Mouse (Mus musculus) heart, postnatal 0 days (tissue): ENCODE results near the gene Cdc73. TPM values are rescaled to one million over a fixed set of nuclear protein-coding genes. Genes with fewer than 3 reads are reported as not detected.
"Not testable (repeated sequence)": the region's sequence is repeated elsewhere in the genome, so short reads cannot be mapped to it uniquely, and the experiment has no call there.

Experiments
- ATAC-seq: fragments of 200-750 bp; cut with Nextera tagmentation; 2 replicates; pipeline ENCODE4 v1.8.0; 2017; ENCODE audit warnings: low read depth, moderate number of reproducible peaks, moderate library complexity; ENCODE audit not compliant: insufficient read depth
- DNase-seq: peaks from one replicate; pipeline ENCODE4 v3.0.0-alpha.2; 2016; ENCODE audit warnings: low spot score
- H3K27ac ChIP-seq: fragments of 300-500 bp; sonication (generic); 2 replicates; pipeline ENCODE4 v1.5.1; 2014; ENCODE audit warnings: low read depth, mild to moderate bottlenecking
- H3K27me3 ChIP-seq: fragments of 300-500 bp; sonication (generic); 2 replicates; pipeline ENCODE4 v1.6.1; 2014; ENCODE audit warnings: low read length, mixed read lengths; ENCODE audit not compliant: control insufficient read depth, insufficient read depth
- H3K36me3 ChIP-seq: fragments of 300-500 bp; sonication (generic); replicated peaks from 2 replicates; pipeline ENCODE4 v1.6.1; 2014; ENCODE audit warnings: low read length, mixed read lengths; ENCODE audit not compliant: control insufficient read depth, insufficient read depth
- H3K4me1 ChIP-seq: fragments of 300-500 bp; sonication (generic); 2 replicates; pipeline ENCODE4 v1.6.1; 2014; ENCODE audit warnings: antibody characterized with exemption; ENCODE audit not compliant: control insufficient read depth, insufficient read depth
- H3K4me2 ChIP-seq: fragments of 300-500 bp; sonication (generic); 2 replicates; pipeline ENCODE4 v1.6.1; 2014; ENCODE audit warnings: low read depth, mild to moderate bottlenecking, low read length, moderate library complexity
- H3K4me3 ChIP-seq: fragments of 300-500 bp; sonication (generic); 2 replicates; pipeline ENCODE4 v1.5.1; 2014; ENCODE audit warnings: low read depth, low read length
- H3K9ac ChIP-seq: fragments of 300-500 bp; sonication (generic); replicated peaks from 2 replicates; pipeline ENCODE4 v1.6.1; 2014; ENCODE audit warnings: low read depth, low read length, mixed read lengths
- H3K9me3 ChIP-seq: fragments of 300-500 bp; sonication (generic); replicated peaks from 2 replicates; pipeline ENCODE4 v1.6.1; 2016; ENCODE audit warnings: low read length; ENCODE audit not compliant: control insufficient read depth
- CTCF ChIP-seq: IDR thresholded peaks from 2 replicates; pipeline ENCODE4 v1.5.1; 2016; ENCODE audit warnings: antibody characterized with exemption, control low read depth, low read depth
- EP300 ChIP-seq: IDR thresholded peaks from 2 replicates; pipeline ENCODE4 v1.6.1; 2016; ENCODE audit warnings: antibody characterized with exemption, low read depth
- WGBS: fragments of 180-500 bp; shearing (Covaris S2); extraction: QIAGEN DNeasy Blood & Tissue Kit; methylation state at CpG from one replicate; pipeline ENCODE4 v1.1.7; 2014; 5-methylcytosine and 5-hydroxymethylcytosine counted together
- polyA plus RNA-seq: library from polyadenylated mRNA; unstranded; fragments of >200 nt; fragmentation: Nextera tagmentation; extraction: Ambion mirVana; gene quantifications from 2 replicates; pipeline ENCODE4 v1.2.1, GENCODE M21; 2015
- total RNA-seq: library from RNA; depleted of rRNA; stranded (reverse); fragments of >200 nt; gene quantifications from 2 replicates; pipeline ENCODE4 v1.2.3, GENCODE M21; 2014; ENCODE audit warnings: low replicate concordance

Gene Cdc73
- total and polyA plus RNA-seq, 2 experiments from 2014 or later, result 4.3 to 10.7 TPM

DNA sequence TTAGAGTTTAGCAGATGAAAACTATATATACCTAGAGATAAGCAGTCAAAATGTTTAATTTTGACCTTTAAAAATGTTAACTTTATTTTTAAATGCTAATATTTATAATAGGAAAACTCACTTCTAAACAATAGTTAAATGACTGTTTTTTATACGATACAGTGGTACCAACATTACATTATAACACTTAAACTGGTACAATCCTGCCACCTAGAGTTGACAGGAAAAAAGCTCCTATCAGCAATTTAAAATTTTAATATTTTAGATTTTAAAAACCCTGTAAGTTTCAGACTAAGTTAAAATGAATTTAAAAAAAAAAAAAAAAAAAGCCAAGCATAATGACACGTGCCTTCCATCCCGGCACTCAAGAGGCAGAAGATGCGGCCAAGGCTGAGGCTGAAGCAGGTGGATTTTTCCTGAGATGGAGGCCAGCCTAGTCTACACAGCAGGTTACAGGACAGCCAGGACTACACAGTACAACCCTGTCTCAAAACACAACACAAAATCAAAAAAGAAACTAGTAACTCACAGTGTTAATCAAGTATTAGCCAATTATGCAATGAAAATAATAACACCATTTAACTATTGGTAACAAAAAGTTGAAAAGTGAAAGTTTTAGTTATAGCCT, 26.8 kb downstream of the Cdc73 start:
- Histone ChIP-seq H3K4me1 (no peaks in the 10 kb centered on the region), H3K4me2 (no peak overlapping the region), H3K27me3 (no peaks in the 10 kb centered on the region), H3K9me3 (no peaks in the 10 kb centered on the region), H3K27ac (no peak overlapping the region), H3K4me3 (no peak overlapping the region), H3K9ac (no peak overlapping the region), H3K36me3 (peaks cover 30% of the 10 kb centered on the region)
- 87% methylated on average over 4 of the region's 4 CpGs for WGBS
- DNase-seq (no peak), ATAC-seq (no peak)
- no peak for TF ChIP-seq CTCF

- H3K36me3 ChIP-seq, result peaks cover 20% of the 10 kb centered on the region
- H3K9me3 ChIP-seq, ATAC-seq, H3K27me3 ChIP-seq, H3K27ac ChIP-seq, H3K4me1 ChIP-seq, DNase-seq, H3K4me2 ChIP-seq, H3K4me3 ChIP-seq, H3K9ac ChIP-seq: not testable (repeated sequence)
- WGBS, result 93% methylated on average over 4 of the region's 4 CpGs
These were observed 37.9 kb downstream of the Cdc73 start for GRCm38 (mm10) chr1:143664786-143665185.

DNA sequence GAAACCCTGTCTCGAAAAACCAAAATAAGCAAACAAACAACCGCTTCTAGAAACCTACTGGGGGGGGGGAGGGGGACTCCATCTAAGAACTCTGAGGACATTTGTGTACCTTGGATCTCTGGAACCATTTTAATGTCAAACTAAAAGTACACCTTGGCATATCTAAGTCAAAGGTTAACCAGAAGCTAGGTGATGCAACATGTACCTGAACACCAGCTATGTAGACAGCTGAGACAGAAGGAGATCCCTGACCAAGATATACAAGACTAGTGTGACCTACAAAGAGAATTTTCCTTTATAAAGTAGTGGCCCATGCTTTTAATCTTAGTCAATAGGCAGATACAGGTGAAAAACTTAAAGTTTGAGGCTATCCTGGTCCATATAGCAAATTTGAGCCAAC, 39.5 kb downstream of the Cdc73 start:
- H3K9me3 ChIP-seq, result no peaks in the 10 kb centered on the region
- DNase-seq (no peak), ATAC-seq (no peak)
- TF ChIP-seq CTCF (no peak), EP300 (no peak)
- no peaks in the 10 kb centered on the region for H3K4me1 ChIP-seq
- H3K36me3 ChIP-seq, result peaks cover 16% of the 10 kb centered on the region
- no peak overlapping the region for H3K27ac ChIP-seq
- no peaks in the 10 kb centered on the region for H3K27me3 ChIP-seq
- H3K4me2 ChIP-seq, result no peak overlapping the region
- no peak overlapping the region for H3K4me3 ChIP-seq
- WGBS, result 97% methylated on average over 2 of the region's 2 CpGs
- no peak overlapping the region for H3K9ac ChIP-seq

DNA sequence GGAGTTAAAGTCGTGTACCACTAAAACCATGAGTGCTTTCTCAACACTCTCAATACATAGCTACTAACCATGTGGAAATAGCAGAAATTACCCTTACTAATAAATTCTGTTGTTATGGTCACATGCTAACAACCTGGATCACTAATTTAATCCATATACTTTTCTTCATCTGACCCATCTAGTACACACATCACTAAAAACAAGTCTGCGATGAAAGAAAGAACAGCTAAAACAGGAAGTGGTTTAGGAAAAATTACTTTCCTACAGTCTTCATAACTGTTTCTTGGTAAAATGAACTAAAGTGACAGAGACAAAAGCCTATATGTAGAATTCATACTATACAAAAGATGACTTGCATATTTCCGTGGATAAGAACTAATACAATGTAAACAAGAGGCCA, 49.0 kb downstream of the Cdc73 start:
- Histone ChIP-seq H3K9me3 (no peaks in the 10 kb centered on the region), H3K4me3 (no peak overlapping the region), H3K4me2 (no peak overlapping the region), H3K27ac (no peak overlapping the region), H3K9ac (no peak overlapping the region), H3K27me3 (no peaks in the 10 kb centered on the region), H3K4me1 (no peaks in the 10 kb centered on the region), H3K36me3 (peaks cover 9% of the 10 kb centered on the region)
- 87% methylated on average over 3 of the region's 3 CpGs for WGBS
- ATAC-seq (no peak), DNase-seq (no peak)
- no peak for TF ChIP-seq CTCF

- Histone ChIP-seq H3K27ac (no peak overlapping the region), H3K9ac (no peak overlapping the region), H3K4me1 (no peaks in the 10 kb centered on the region), H3K4me3 (no peak overlapping the region), H3K27me3 (no peaks in the 10 kb centered on the region), H3K4me2 (no peak overlapping the region), H3K36me3 (peaks cover 14% of the 10 kb centered on the region), H3K9me3 (no peaks in the 10 kb centered on the region)
- WGBS, result 86% methylated on average over 2 of the region's 2 CpGs
- DNase-seq, result no peak
- no peak for TF ChIP-seq EP300
- TF ChIP-seq CTCF, result no peak
- ATAC-seq, result no peak
These were observed 52.4 kb downstream of the Cdc73 start for GRCm38 (mm10) chr1:143650317-143650716.

DNA sequence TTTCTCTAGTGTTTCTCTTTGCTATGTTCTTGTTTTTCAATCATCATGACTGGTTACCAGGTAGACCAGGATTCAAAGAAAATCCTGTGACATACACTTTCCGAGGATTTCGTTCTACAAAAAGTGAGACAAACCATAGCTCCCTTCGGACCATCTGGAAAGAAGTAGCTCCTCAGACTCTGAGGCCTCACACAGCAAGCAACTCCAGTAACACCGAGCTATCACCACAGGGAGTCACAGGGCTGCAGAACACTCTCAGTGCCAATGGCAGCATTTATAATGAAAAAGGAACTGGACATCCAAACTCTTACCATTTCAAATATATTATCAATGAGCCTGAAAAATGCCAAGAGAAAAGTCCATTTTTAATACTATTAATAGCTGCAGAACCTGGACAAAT, 56.5 kb downstream of the Cdc73 start:
- no peaks in the 10 kb centered on the region for H3K27me3 ChIP-seq
- TF ChIP-seq EP300 (no peak), CTCF (no peak)
- no peak overlapping the region for H3K9ac ChIP-seq
- ATAC-seq (no peak), DNase-seq (no peak)
- H3K36me3 ChIP-seq, result peaks cover 6% of the 10 kb centered on the region; the same call in 1 of the 2 replicates
- no peaks in the 10 kb centered on the region for H3K9me3 ChIP-seq
- 83% methylated on average over 4 of the region's 4 CpGs for WGBS
- H3K4me3 ChIP-seq, result no peak overlapping the region
- H3K4me1 ChIP-seq, result no peaks in the 10 kb centered on the region
- H3K27ac ChIP-seq, result no peak overlapping the region
- no peak overlapping the region for H3K4me2 ChIP-seq
